Mouse (Mus musculus) hindbrain, embryonic 12.5 days (tissue): Measurements from ENCODE around the gene Il23a. TPM values are rescaled to one million over a fixed set of nuclear protein-coding genes. Genes with fewer than 3 reads are reported as not detected.
A peak's percentile ranks its signal among the peaks of the same experiment; 100 is the strongest.
"Not testable (repeated sequence)": the region's sequence is repeated elsewhere in the genome, so short reads cannot be mapped to it uniquely, and the experiment has no call there.

Source experiments
- ATAC-seq: fragments of 200-750 bp; cut with Nextera tagmentation; 2 replicates; pipeline ENCODE4 v1.8.0; 2017; ENCODE audit warnings: moderate TSS enrichment; ENCODE audit not compliant: low FRiP score
- H3K27ac ChIP-seq: fragments of 300-500 bp; sonication (generic); 2 replicates; pipeline ENCODE4 v1.5.1; 2016; ENCODE audit warnings: mild to moderate bottlenecking
- H3K27me3 ChIP-seq: fragments of 300-500 bp; sonication (generic); 2 replicates; pipeline ENCODE4 v1.6.1; 2016; ENCODE audit warnings: mild to moderate bottlenecking
- H3K36me3 ChIP-seq: fragments of 300-500 bp; sonication (generic); 2 replicates; pipeline ENCODE4 v1.6.1; 2016; ENCODE audit warnings: mild to moderate bottlenecking
- H3K4me1 ChIP-seq: fragments of 300-500 bp; sonication (generic); 2 replicates; pipeline ENCODE4 v1.6.1; 2016
- H3K4me2 ChIP-seq: fragments of 300-500 bp; sonication (generic); replicated peaks from 2 replicates; pipeline ENCODE4 v1.6.1; 2016; ENCODE audit warnings: mild to moderate bottlenecking
- H3K4me3 ChIP-seq: fragments of 300-500 bp; sonication (generic); 2 replicates; pipeline ENCODE4 v1.5.1; 2016; ENCODE audit warnings: mild to moderate bottlenecking
- H3K9ac ChIP-seq: fragments of 300-500 bp; sonication (generic); 2 replicates; pipeline ENCODE4 v1.6.1; 2016; ENCODE audit warnings: mild to moderate bottlenecking, moderate library complexity
- H3K9me3 ChIP-seq: fragments of 300-500 bp; sonication (generic); replicated peaks from 2 replicates; pipeline ENCODE4 v1.6.1; 2016; ENCODE audit warnings: mild to moderate bottlenecking
- WGBS: fragments of 180-500 bp; shearing (Covaris S2); methylation state at CpG from one replicate; pipeline ENCODE4 v1.1.7; 2016; 5-methylcytosine and 5-hydroxymethylcytosine counted together
- polyA plus RNA-seq: library from polyadenylated mRNA; unstranded; fragments of >200 nt; fragmentation: Nextera tagmentation; extraction: Ambion mirVana; gene quantifications from 2 replicates; pipeline ENCODE4 v1.2.1, GENCODE M21; 2016

The Il23a gene
- polyA plus RNA-seq, 1 experiment from 2014 or later: not detected

DNA sequence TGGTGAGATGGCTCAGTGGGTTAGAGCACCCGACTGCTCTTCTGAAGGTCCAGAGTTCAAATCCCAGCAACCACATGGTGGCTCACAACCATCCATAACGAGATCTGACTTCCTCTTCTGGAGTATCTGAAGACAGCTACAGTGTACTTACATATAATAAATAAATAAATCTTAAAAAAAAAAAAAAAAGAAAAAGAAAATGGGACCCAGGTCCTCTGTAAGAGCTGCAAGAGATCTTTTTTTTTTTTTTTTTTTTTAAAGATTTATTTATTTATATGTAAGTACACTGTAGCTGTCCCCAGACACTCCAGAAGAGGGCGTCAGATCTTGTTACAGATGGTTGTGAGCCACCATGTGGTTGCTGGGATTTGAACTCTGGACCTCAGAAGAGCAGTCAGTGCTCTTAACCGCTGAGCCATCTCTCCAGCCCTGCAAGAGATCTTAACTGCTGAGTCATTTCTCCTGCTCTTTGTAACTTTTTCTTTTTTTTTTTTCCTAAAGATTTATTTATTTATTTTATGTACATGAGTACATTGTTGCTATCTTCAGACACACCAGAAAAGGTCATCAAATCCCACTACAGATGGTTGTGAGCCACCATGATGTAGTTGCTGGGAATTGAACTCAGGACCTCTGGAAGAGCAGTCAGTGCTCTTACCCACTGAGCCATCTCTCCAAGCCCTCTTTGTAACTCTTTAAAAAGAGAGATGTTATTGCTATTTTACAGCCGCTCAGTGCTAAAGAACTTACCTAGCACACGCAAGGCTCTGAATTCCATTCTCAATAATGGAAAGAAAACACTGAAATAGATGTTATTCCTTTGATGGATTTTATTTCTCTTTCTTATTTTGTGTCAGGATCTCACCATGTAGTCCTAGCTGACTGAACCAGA is 34.1 kb upstream of the Il23a start:
- not testable (repeated sequence) for H3K9me3 ChIP-seq, H3K27ac ChIP-seq, H3K4me3 ChIP-seq, H3K4me1 ChIP-seq, H3K27me3 ChIP-seq, ATAC-seq, H3K4me2 ChIP-seq, H3K9ac ChIP-seq
- peaks cover 22% of the 10 kb centered on the region for H3K36me3 ChIP-seq
- 82% methylated on average over 6 of the region's 6 CpGs for WGBS

DNA sequence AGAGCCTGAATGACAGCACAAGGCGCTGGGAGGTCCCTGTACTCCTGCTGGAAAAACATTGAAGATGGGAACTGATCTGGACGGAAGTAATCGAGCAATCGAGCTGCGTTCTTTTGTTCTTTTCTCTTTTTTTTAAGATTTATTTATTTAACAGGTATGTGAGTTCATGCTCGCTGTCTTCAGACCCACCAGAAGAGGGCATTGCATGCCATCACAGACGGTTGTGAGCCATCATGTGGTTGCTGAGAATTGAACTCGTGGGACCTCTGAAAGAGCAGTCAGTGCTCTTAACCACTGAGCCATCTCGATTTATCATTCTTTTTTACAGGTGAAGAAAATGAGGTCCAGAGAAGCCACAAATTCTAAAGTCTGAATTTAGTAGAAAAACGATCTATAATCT is 29.1 kb upstream of the Il23a start:
- ATAC-seq: no peak
- Histone ChIP-seq H3K27me3 (no peaks in the 10 kb centered on the region), H3K4me2 (no peak overlapping the region), H3K9me3 (no peaks in the 10 kb centered on the region), H3K4me3 (no peak overlapping the region), H3K4me1 (peaks cover 13% of the 10 kb centered on the region), H3K27ac (no peak overlapping the region), H3K9ac (no peak overlapping the region), H3K36me3 (peaks cover 44% of the 10 kb centered on the region)
- 92% methylated on average over 10 of the region's 10 CpGs for WGBS

- no peaks in the 10 kb centered on the region for H3K9me3 ChIP-seq
- no peak for ATAC-seq
These were observed 28.3 kb upstream of the Il23a start for GRCm38 (mm10) chr10:128326825-128327224.

DNA sequence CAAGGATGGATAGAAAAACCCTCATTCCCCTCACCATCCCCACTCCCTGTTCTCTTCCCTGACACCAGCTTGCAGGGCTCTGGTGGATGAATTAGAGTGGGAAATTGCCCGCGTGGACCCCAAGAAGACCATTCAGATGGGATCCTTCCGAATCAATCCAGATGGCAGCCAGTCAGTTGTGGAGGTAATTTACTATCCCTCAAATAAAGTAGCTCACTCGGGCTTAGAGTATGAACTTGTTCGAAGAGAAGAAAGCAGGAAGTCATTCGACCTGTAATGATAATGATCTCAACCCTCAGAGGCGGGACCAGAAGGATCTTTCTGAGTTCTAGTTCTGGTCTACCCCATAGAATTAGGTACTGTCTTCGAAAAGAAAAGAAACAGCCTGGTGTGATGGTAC is 25.0 kb upstream of the Il23a start:
- Histone ChIP-seq H3K36me3 (peaks cover 50% of the 10 kb centered on the region), H3K9ac (peak overlapping the region; percentile 82), H3K4me1 (peaks cover 17% of the 10 kb centered on the region), H3K27me3 (no peaks in the 10 kb centered on the region), H3K4me3 (peak overlapping the region; percentile 60), H3K9me3 (no peaks in the 10 kb centered on the region), H3K4me2 (peak overlapping the region; percentile 76), H3K27ac (peak overlapping the region; percentile 95)
- 87% methylated on average over 8 of the region's 8 CpGs for WGBS
- no peak for ATAC-seq

More at GRCm38 (mm10) chr10:128326825-128327224, 28.3 kb upstream of the Il23a start:
- no peak overlapping the region for H3K4me3 ChIP-seq
- H3K4me1 ChIP-seq: peaks cover 13% of the 10 kb centered on the region
- H3K27me3 ChIP-seq: no peaks in the 10 kb centered on the region
- no peak overlapping the region for H3K27ac ChIP-seq
- WGBS: 93% methylated on average over 8 of the region's 8 CpGs
- H3K4me2 ChIP-seq: no peak overlapping the region
- no peak overlapping the region for H3K9ac ChIP-seq
- H3K36me3 ChIP-seq: peaks cover 44% of the 10 kb centered on the region

DNA sequence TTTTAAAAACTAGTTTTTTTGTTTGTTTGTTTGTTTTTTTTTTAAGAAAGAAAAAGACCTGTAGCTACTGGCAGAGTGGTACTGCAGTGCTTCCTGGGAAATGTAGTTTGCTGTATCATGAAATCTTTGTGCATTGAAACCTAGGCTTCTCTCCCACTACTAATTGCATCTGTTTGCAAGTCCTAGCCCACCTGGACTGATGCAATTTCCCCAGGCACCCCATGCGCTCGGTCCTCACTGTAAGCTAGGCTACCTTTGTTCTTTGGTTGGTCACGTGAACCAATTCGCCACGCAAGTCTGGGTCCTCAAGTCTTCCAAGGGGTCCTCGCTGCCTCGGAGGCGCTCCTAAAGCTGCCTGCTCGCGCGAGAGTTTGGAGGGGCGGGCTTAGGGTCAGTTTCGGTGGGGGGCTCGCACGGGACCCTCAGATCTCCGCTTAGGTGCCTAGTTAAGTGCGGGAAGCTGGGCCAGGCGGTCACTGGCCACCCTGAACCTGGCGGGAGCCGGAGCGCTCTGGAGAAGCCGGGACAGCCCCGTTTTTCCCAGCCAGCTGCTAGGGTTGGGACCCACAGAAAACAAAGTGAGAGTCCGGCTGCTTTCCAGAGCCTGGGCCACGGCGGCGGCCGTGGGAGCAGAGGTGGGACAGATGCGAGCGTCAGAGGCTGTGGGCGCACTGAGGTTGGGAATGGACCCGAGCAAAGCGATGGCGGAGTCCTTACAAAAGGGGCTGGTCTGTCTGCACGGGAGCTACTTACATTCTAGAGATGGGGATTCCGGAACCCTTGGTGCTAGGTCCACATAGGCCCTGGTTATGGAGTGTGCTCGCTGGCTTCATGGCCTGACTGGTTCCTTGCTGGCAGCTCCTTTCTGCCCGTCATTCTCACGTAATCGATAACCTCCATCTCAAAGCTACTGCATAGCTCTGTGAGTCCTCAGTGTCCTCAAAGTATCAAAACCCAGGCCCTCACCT is 23.9 kb upstream of the Il23a start, which contains the start of gene Cnpy2:
TSS of gene Cnpy2 (plus strand) at position 319 of the 968 bp plus-strand sequence.
- Histone ChIP-seq H3K4me1 (peaks cover 17% of the 10 kb centered on the region), H3K27me3 (no peaks in the 10 kb centered on the region), H3K9me3 (no peaks in the 10 kb centered on the region), H3K9ac (peak within 1 kb of the TSS; percentile 82), H3K4me3 (peak within 1 kb of the TSS; percentile 60), H3K4me2 (peak within 1 kb of the TSS; percentile 76), H3K27ac (peak within 1 kb of the TSS; percentile 95), H3K36me3 (peaks cover 50% of the 10 kb centered on the region)
- under 1% methylated on average over 38 of the region's 40 CpGs for WGBS
- ATAC-seq: peak; percentile 97

- peak overlapping the region; percentile 44; the same call in 1 of the 2 replicates for H3K27ac ChIP-seq
These were observed 23.1 kb upstream of the Il23a start for GRCm38 (mm10) chr10:128321641-128322040.

DNA sequence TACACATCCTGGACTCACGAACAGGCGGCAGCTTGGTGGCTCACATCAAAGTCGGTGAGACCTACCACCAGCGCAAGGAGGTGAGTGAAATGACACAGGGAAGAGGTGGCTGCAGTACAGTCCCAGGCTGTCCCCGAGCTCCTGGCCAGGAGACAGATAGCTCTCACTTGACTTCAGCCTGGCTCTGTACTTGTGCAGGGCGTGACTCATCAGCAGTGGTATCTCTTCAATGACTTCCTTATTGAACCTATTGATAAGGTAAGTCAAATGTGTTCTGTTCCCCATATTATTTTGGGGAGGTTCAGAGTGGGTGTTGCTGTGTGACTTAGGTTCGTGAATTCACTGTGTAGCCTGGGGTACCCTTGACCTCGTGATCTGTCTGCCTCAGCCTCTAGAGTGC is 17.0 kb upstream of the Il23a start:
- Histone ChIP-seq H3K4me3 (no peak overlapping the region), H3K36me3 (peaks cover 85% of the 10 kb centered on the region), H3K9ac (no peak overlapping the region), H3K27me3 (no peaks in the 10 kb centered on the region), H3K4me2 (no peak overlapping the region), H3K27ac (no peak overlapping the region), H3K4me1 (no peaks in the 10 kb centered on the region), H3K9me3 (no peaks in the 10 kb centered on the region)
- WGBS: 91% methylated on average over 8 of the region's 8 CpGs
- ATAC-seq: no peak

More at GRCm38 (mm10) chr10:128321641-128322040, 23.1 kb upstream of the Il23a start:
- Histone ChIP-seq H3K36me3 (peaks cover 49% of the 10 kb centered on the region), H3K4me3 (peak overlapping the region; percentile 60; the same call in 1 of the 2 replicates), H3K4me2 (peak overlapping the region; percentile 76), H3K4me1 (peaks cover 17% of the 10 kb centered on the region), H3K27me3 (no peaks in the 10 kb centered on the region), H3K9ac (peak overlapping the region; percentile 45; the same call in 1 of the 2 replicates), H3K9me3 (no peaks in the 10 kb centered on the region)
- 61% methylated on average over 12 of the region's 12 CpGs for WGBS
- no peak for ATAC-seq

DNA sequence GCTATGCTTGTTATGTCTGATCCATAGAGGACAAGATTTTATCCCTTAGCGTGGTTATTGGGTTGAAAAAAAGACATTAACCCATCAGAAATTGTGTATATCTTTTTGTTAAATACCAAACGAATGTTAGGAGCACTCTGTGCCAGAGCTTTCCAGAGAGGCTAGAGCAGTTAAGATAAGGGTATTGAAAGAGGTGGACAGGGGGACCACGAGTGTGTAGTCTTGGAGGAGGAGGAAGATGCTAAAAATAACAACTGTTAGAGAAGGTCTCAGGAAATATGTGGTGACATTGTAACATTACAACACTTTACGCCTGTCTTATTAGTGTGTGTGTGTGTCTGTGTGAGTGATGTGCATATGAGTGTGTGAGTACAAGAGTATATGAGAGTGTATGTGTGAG is 12.3 kb upstream of the Il23a start:
- H3K9ac ChIP-seq: no peak overlapping the region

GRCm38 (mm10) chr10:128310177-128310576 is 11.6 kb upstream of the Il23a start:
- Histone ChIP-seq H3K4me2 (no peak overlapping the region), H3K27me3 (no peaks in the 10 kb centered on the region), H3K4me1 (no peaks in the 10 kb centered on the region), H3K27ac (peak overlapping the region; percentile 30; the same call in 1 of the 2 replicates), H3K9ac (no peak overlapping the region), H3K9me3 (no peaks in the 10 kb centered on the region), H3K36me3 (peaks cover 63% of the 10 kb centered on the region), H3K4me3 (no peak overlapping the region)
- 75% methylated on average over 11 of the region's 11 CpGs for WGBS
- no peak for ATAC-seq

More for the DNA sequence above, 12.3 kb upstream of the Il23a start:
- no peak for ATAC-seq
- Histone ChIP-seq H3K9me3 (no peaks in the 10 kb centered on the region), H3K4me1 (no peaks in the 10 kb centered on the region), H3K4me3 (no peak overlapping the region), H3K27ac (no peak overlapping the region), H3K4me2 (no peak overlapping the region), H3K36me3 (peaks cover 71% of the 10 kb centered on the region), H3K27me3 (no peaks in the 10 kb centered on the region)
- WGBS: 93% methylated on average over 4 of the region's 4 CpGs

DNA sequence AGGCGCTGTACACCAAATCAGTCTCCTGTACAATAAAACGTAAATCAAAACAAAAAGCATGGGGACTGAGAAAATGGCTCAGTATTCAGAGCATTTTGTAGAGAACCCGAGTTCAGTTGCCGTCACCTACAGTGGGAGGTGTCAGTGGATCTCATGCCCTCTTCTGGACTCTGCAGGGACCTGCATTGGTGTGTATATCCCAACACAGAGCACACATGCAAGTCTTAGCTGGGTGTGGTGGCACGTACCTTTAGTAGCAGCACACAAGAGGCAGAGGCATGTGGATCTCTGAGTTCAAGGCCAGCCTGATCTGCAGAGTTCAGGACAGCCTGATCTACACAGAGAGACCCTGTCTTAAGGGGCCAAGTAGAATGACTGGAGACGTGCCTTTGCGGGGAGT is 11.1 kb upstream of the Il23a start:
- ATAC-seq: no peak
- H3K27ac ChIP-seq: 0 out of 2 replicates have a peak overlapping the region, but pooled peaks have one; percentile 30
- no peak overlapping the region for H3K9ac ChIP-seq
- peaks cover under 1% of the 10 kb centered on the region; the same call in 1 of the 2 replicates for H3K4me1 ChIP-seq
- WGBS: 91% methylated on average over 7 of the region's 7 CpGs
- H3K4me3 ChIP-seq: no peak overlapping the region
- H3K9me3 ChIP-seq: no peaks in the 10 kb centered on the region
- peaks cover 58% of the 10 kb centered on the region for H3K36me3 ChIP-seq
- H3K4me2 ChIP-seq: no peak overlapping the region
- H3K27me3 ChIP-seq: no peaks in the 10 kb centered on the region

- H3K9me3 ChIP-seq: no peaks in the 10 kb centered on the region
- 1% methylated on average over 37 of the region's 37 CpGs for WGBS
- H3K4me2 ChIP-seq: peak within 1 kb of the TSS; percentile 66
- peak within 1 kb of the TSS; percentile 97 for H3K27ac ChIP-seq
- H3K36me3 ChIP-seq: peaks cover 6% of the 10 kb centered on the region
- H3K4me3 ChIP-seq: peak within 1 kb of the TSS; percentile 56
- H3K9ac ChIP-seq: peak within 1 kb of the TSS; percentile 86
- H3K27me3 ChIP-seq: 0 out of 2 replicates have a peak, but pooled peaks cover 3% of the 10 kb centered on the region
- peak; percentile 98 for ATAC-seq
- peaks cover 16% of the 10 kb centered on the region for H3K4me1 ChIP-seq
These were observed 4.8 kb upstream of the Il23a start, which contains the start of gene Pan2 for GRCm38 (mm10) chr10:128303126-128304021. Pan2 (plus strand) TSS chr10:128303335.
